Mouse (Mus musculus) heart, embryonic 13.5 days (tissue): ENCODE results near the gene Mfng. TPM values are rescaled to one million over a fixed set of nuclear protein-coding genes. Genes with fewer than 3 reads are reported as not detected.

Experiments used
- ATAC-seq: fragments of 200-750 bp; cut with Nextera tagmentation; 2 replicates; pipeline ENCODE4 v1.8.0; 2017; ENCODE audit warnings: moderate TSS enrichment; ENCODE audit not compliant: insufficient number of reproducible peaks, low FRiP score, low TSS enrichment; ENCODE audit errors: extremely low read depth
- H3K27ac ChIP-seq: fragments of 300-500 bp; sonication (generic); replicated peaks from 2 replicates; pipeline ENCODE4 v1.5.1; 2015; ENCODE audit warnings: moderate library complexity, mild to moderate bottlenecking, inconsistent platforms
- H3K27me3 ChIP-seq: fragments of 300-500 bp; sonication (generic); replicated peaks from 2 replicates; pipeline ENCODE4 v1.6.1; 2015; ENCODE audit warnings: mild to moderate bottlenecking, inconsistent platforms
- H3K36me3 ChIP-seq: fragments of 300-500 bp; sonication (generic); 2 replicates; pipeline ENCODE4 v1.6.1; 2015; ENCODE audit warnings: mild to moderate bottlenecking, inconsistent platforms
- H3K4me1 ChIP-seq: fragments of 300-500 bp; sonication (generic); 2 replicates; pipeline ENCODE4 v1.6.1; 2015; ENCODE audit warnings: inconsistent platforms
- H3K4me2 ChIP-seq: fragments of 300-500 bp; sonication (generic); 2 replicates; pipeline ENCODE4 v1.6.1; 2015; ENCODE audit warnings: inconsistent platforms, mild to moderate bottlenecking, moderate library complexity
- H3K4me3 ChIP-seq: fragments of 300-500 bp; sonication (generic); 2 replicates; pipeline ENCODE4 v1.5.1; 2015; ENCODE audit warnings: moderate library complexity, mild to moderate bottlenecking, inconsistent platforms
- H3K9ac ChIP-seq: fragments of 300-500 bp; sonication (generic); 2 replicates; pipeline ENCODE4 v1.6.1; 2015; ENCODE audit warnings: inconsistent platforms, mild to moderate bottlenecking, moderate library complexity
- H3K9me3 ChIP-seq: fragments of 300-500 bp; sonication (generic); 2 replicates; pipeline ENCODE4 v1.6.1; 2016; ENCODE audit warnings: inconsistent platforms
- WGBS: fragments of 180-500 bp; shearing (Covaris S2); methylation state at CpG from one replicate; pipeline ENCODE4 v1.1.7; 2015; ENCODE audit warnings: mixed read lengths; 5-methylcytosine and 5-hydroxymethylcytosine counted together
- polyA plus RNA-seq: library from polyadenylated mRNA; unstranded; fragments of >200 nt; fragmentation: Nextera tagmentation; extraction: Ambion mirVana; gene quantifications from 2 replicates; pipeline ENCODE4 v1.2.1, GENCODE M21; 2015

Mfng gene
- polyA plus RNA-seq, 1 experiment from 2014 or later = 15.8 TPM

- no peak for ATAC-seq
- H3K9ac ChIP-seq = no peak overlapping the region
- WGBS = 68% methylated on average over 12 of the region's 12 CpGs
- no peak overlapping the region for H3K4me3 ChIP-seq
- no peak overlapping the region for H3K27ac ChIP-seq
- no peak overlapping the region for H3K4me2 ChIP-seq
- no peaks in the 10 kb centered on the region for H3K4me1 ChIP-seq
- H3K36me3 ChIP-seq = no peaks in the 10 kb centered on the region
- peaks cover 7% of the 10 kb centered on the region; the same call in 1 of the 2 replicates for H3K27me3 ChIP-seq
- no peaks in the 10 kb centered on the region for H3K9me3 ChIP-seq
Measured at GRCm38 (mm10) chr15:78755966-78756725, 17.1 kb downstream of the Mfng start.

GRCm38 (mm10) chr15:78755226-78755625 lies 18.0 kb downstream of the Mfng start:
- no peak for ATAC-seq
- H3K4me2 ChIP-seq = no peak overlapping the region
- H3K9me3 ChIP-seq = no peaks in the 10 kb centered on the region
- no peak overlapping the region for H3K27ac ChIP-seq
- H3K27me3 ChIP-seq = peaks cover 14% of the 10 kb centered on the region; the same call in 1 of the 2 replicates
- H3K36me3 ChIP-seq = no peaks in the 10 kb centered on the region
- H3K4me1 ChIP-seq = no peaks in the 10 kb centered on the region
- 49% methylated on average over 3 of the region's 3 CpGs for WGBS
- no peak overlapping the region for H3K4me3 ChIP-seq
- H3K9ac ChIP-seq = no peak overlapping the region

DNA sequence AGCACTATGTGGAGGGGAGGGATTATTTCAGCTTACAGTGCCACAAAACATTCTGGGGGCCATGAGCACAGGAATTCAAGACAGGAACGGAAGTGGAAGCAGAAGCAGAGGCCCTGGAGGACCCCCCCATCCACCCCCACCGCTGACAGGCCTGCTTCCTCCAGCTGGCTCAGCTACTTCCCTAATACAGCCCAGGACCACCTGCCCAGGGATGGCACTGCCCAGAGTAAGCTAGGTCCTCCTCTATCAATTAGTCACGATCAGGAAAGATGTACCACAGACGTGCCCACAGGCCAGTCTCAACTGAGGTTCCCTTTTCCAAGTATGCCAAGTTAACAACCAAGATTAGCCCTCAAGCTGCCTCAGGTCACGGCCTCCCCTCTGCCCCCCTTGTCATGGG lies 19.1 kb downstream of the Mfng start:
- Histone ChIP-seq H3K27me3 (peaks cover 16% of the 10 kb centered on the region; the same call in 1 of the 2 replicates), H3K4me1 (no peaks in the 10 kb centered on the region), H3K9ac (no peak overlapping the region), H3K36me3 (no peaks in the 10 kb centered on the region), H3K9me3 (no peaks in the 10 kb centered on the region), H3K4me2 (no peak overlapping the region), H3K4me3 (no peak overlapping the region), H3K27ac (no peak overlapping the region)
- no peak for ATAC-seq
- 67% methylated on average over 5 of the region's 5 CpGs for WGBS

- Histone ChIP-seq H3K4me3 (no peak overlapping the region), H3K36me3 (no peaks in the 10 kb centered on the region)
- no peak for ATAC-seq
Measured at GRCm38 (mm10) chr15:78752991-78753390, 20.3 kb downstream of the Mfng start.

GRCm38 (mm10) chr15:78750608-78751350 lies 22.5 kb downstream of the Mfng start:
- no peaks in the 10 kb centered on the region for H3K36me3 ChIP-seq
- H3K27me3 ChIP-seq = 0 out of 2 replicates have a peak, but pooled peaks cover 9% of the 10 kb centered on the region
- ATAC-seq = no peak; the same call in 1 of the 2 replicates
- no peak overlapping the region for H3K9ac ChIP-seq
- no peak overlapping the region for H3K4me3 ChIP-seq
- H3K27ac ChIP-seq = no peak overlapping the region
- no peak overlapping the region for H3K4me2 ChIP-seq
- 45% methylated on average over 6 of the region's 6 CpGs for WGBS
- H3K9me3 ChIP-seq = no peaks in the 10 kb centered on the region
- no peaks in the 10 kb centered on the region for H3K4me1 ChIP-seq

More at GRCm38 (mm10) chr15:78752991-78753390, 20.3 kb downstream of the Mfng start:
- peaks cover 16% of the 10 kb centered on the region; the same call in 1 of the 2 replicates for H3K27me3 ChIP-seq
- H3K4me1 ChIP-seq = no peaks in the 10 kb centered on the region
- no peaks in the 10 kb centered on the region for H3K9me3 ChIP-seq
- no peak overlapping the region for H3K4me2 ChIP-seq
- H3K9ac ChIP-seq = no peak overlapping the region
- no peak overlapping the region for H3K27ac ChIP-seq

GRCm38 (mm10) chr15:78749855-78750254 lies 23.4 kb downstream of the Mfng start:
- Histone ChIP-seq H3K4me2 (no peak overlapping the region), H3K27ac (no peak overlapping the region), H3K9me3 (no peaks in the 10 kb centered on the region), H3K9ac (no peak overlapping the region), H3K36me3 (no peaks in the 10 kb centered on the region), H3K27me3 (0 out of 2 replicates have a peak, but pooled peaks cover 9% of the 10 kb centered on the region), H3K4me1 (no peaks in the 10 kb centered on the region), H3K4me3 (no peak overlapping the region)
- 44% methylated on average over 5 of the region's 5 CpGs for WGBS
- ATAC-seq = no peak

DNA sequence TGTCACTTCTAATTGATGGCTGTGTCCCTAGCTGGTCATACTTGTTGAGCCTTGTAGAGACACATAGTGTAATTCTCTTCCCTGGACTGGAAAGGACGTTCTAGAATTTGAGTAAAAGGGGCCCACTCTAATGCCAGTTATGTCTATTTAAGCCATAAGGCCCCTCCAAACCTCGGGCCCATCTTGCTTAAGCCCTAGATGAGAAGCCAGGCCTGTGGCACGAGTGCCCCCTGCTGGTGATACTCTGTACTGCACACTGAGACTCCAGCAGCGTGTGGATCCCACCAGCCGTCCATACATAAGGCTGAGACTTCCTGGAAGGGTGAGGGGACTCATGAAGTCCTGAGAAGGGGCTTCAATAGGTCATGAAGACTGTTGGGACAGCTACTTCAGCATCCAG lies 29.1 kb downstream of the Mfng start:
- no peak overlapping the region for H3K4me3 ChIP-seq
- WGBS = 4% methylated on average over 5 of the region's 5 CpGs
- no peak overlapping the region for H3K27ac ChIP-seq
- no peaks in the 10 kb centered on the region for H3K36me3 ChIP-seq
- no peak overlapping the region for H3K9ac ChIP-seq
- no peak for ATAC-seq
- no peak overlapping the region for H3K4me2 ChIP-seq
- no peaks in the 10 kb centered on the region for H3K4me1 ChIP-seq
- no peaks in the 10 kb centered on the region for H3K9me3 ChIP-seq
- H3K27me3 ChIP-seq = peaks cover 30% of the 10 kb centered on the region; the same call in 1 of the 2 replicates

DNA sequence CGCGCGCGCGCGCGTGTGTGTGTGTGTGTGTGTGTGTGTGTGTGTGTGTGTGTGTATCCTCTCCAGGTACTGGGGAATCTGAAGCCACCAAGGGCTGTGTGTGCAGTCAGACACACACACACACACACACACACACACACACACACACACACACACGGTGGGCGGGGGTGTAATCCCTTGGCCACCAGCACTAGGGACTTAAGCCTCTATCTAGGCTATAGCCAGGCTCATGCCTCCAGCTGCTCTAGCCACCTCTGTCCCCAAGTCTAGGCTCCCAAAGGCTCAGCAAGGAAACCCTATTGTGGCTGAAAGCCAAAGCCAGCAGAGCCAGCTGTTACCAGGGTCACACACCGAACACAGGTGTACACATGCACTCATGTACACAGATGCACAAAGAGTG lies 30.4 kb downstream of the Mfng start:
- WGBS = 95% methylated on average over 10 of the region's 10 CpGs
- H3K4me1 ChIP-seq = no peaks in the 10 kb centered on the region
- H3K27ac ChIP-seq = no peak overlapping the region
- H3K27me3 ChIP-seq = peaks cover 31% of the 10 kb centered on the region
- H3K9ac ChIP-seq = no peak overlapping the region
- no peaks in the 10 kb centered on the region for H3K36me3 ChIP-seq
- ATAC-seq = no peak
- H3K4me2 ChIP-seq = no peak overlapping the region
- H3K9me3 ChIP-seq = no peaks in the 10 kb centered on the region
- no peak overlapping the region for H3K4me3 ChIP-seq

DNA sequence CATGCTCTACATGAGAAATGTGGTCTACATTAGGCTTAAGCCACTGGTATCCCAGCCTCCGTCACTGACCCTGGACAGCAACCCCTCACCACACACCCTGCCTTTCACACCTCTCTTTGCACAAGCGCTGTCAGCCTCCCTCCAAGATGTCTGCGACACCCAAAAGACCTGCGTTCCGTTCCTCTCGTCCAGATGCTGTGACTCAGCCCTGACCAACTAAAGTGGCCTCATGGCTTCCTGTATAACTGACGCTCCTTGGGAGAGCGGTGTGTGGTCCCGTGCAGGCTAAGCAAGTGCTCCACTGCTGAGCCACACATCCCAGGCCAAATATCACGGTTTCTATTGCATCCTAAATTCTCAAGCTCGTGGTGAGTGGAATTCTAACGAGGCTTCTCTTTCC lies 32.6 kb downstream of the Mfng start:
- Histone ChIP-seq H3K4me2 (no peak overlapping the region), H3K9ac (no peak overlapping the region), H3K27me3 (peaks cover 53% of the 10 kb centered on the region), H3K4me3 (no peak overlapping the region), H3K4me1 (0 out of 2 replicates have a peak, but pooled peaks cover 3% of the 10 kb centered on the region), H3K27ac (no peak overlapping the region), H3K9me3 (no peaks in the 10 kb centered on the region), H3K36me3 (no peaks in the 10 kb centered on the region)
- no peak for ATAC-seq
- 44% methylated on average over 12 of the region's 12 CpGs for WGBS

- no peak overlapping the region for H3K27ac ChIP-seq
- H3K9ac ChIP-seq = no peak overlapping the region
- no peaks in the 10 kb centered on the region for H3K36me3 ChIP-seq
- no peak overlapping the region for H3K4me2 ChIP-seq
- no peak overlapping the region for H3K4me3 ChIP-seq
- 36% methylated on average over 6 of the region's 6 CpGs for WGBS
- 0 out of 2 replicates have a peak, but pooled peaks cover 3% of the 10 kb centered on the region for H3K4me1 ChIP-seq
- H3K27me3 ChIP-seq = peaks cover 56% of the 10 kb centered on the region
- ATAC-seq = no peak
- H3K9me3 ChIP-seq = no peaks in the 10 kb centered on the region
Measured at GRCm38 (mm10) chr15:78737146-78737545, 36.1 kb downstream of the Mfng start.

DNA sequence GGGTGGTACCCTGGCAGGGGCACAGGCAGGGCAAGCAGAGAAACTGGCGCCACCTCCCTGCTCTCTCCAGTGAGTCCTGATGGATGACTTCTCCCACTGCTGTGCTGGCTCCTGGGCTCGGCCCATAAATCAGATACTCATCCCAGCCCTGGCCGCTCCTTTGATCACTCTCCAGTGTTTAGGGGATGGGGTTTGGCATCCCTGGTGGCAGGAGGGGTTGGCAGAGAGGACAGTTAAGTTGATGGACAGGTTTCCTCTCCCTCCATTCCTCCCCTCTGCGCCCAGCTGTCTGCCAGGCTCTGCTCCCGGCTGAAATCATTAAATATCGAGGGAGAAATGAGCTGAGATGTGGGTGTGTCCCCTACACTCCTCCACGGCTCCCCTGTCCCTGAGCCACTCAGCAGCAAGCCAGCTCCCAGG lies 36.6 kb downstream of the Mfng start:
- WGBS = 37% methylated on average over 7 of the region's 7 CpGs
- Histone ChIP-seq H3K4me3 (no peak overlapping the region), H3K27me3 (peaks cover 53% of the 10 kb centered on the region), H3K4me2 (no peak overlapping the region), H3K36me3 (no peaks in the 10 kb centered on the region), H3K27ac (no peak overlapping the region), H3K9ac (no peak overlapping the region), H3K9me3 (no peaks in the 10 kb centered on the region), H3K4me1 (0 out of 2 replicates have a peak, but pooled peaks cover 3% of the 10 kb centered on the region)
- ATAC-seq = no peak
